Mouse (Mus musculus) R1 (cell line): ENCODE measurements around the gene Usp7.

Experiments used
- DNase-seq: peaks from one replicate; pipeline ENCODE4 v3.0.0-alpha.2; 2018; ENCODE audit warnings: low read depth, low spot score

Gene Usp7

GRCm38 (mm10) chr16:8643855-8644254 is 148.3 kb downstream of the Usp7 start:
- peak; percentile 69 for DNase-seq
